Mouse (Mus musculus) heart, adult 10 weeks (tissue): ENCODE measurements around the gene Usp34. TPM values are rescaled to one million over a fixed set of nuclear protein-coding genes. Genes with fewer than 3 reads are reported as not detected.

Experiments used
- polyA plus RNA-seq: library from polyadenylated mRNA; stranded (reverse); fragments of 350-450 nt; fragmentation: Illumina TruSeq; extraction: RNeasy Lipid Tissue Mini Kit (QIAGEN cat#74804); gene quantifications from one replicate; pipeline ENCODE4 v1.2.3, GENCODE M21; 2014; ENCODE audit warnings: low read depth, low replicate concordance

The Usp34 gene
- 29.3 TPM for polyA plus RNA-seq

GRCm38 (mm10) chr11:23306764-23307565, at the start of gene Usp34:
Gene Usp34, plus strand, starts transcription at chr11:23306895.

GRCm38 (mm10) chr11:23497718-23498509, 191.2 kb downstream of the Usp34 start, which contains the start of gene Ahsa2:
Gene Ahsa2, minus strand, starts transcription at chr11:23498030.

GRCm38 (mm10) chr11:23520473-23521205, 213.9 kb downstream of the Usp34 start, which contains the start of gene 1700093K21Rik:
Gene 1700093K21Rik, minus strand, starts transcription at chr11:23521155.

Other genes starting within 250 kb of the Usp34 start
- 31.2 TPM for gene Xpo1, start 50.9 kb upstream of the Usp34 start, polyA plus RNA-seq
- 51.6 TPM for gene Ahsa2, start 191.1 kb downstream of the Usp34 start, polyA plus RNA-seq
- gene 1700093K21Rik, start 214.3 kb downstream of the Usp34 start, polyA plus RNA-seq, result not detected